Mouse (Mus musculus) left cerebral cortex, postnatal 10 days (tissue): ENCODE results near the gene Cnot4. TPM values are rescaled to one million over a fixed set of nuclear protein-coding genes. Genes with fewer than 3 reads are reported as not detected.
"Not testable (repeated sequence)": the region's sequence is repeated elsewhere in the genome, so short reads cannot be mapped to it uniquely, and the experiment has no call there.

ENCODE experiments used
- DNase-seq, 2 experiments: peaks; one replicate each; pipeline ENCODE4 v3.0.0; 2021 to 2022; ENCODE audit warnings: low spot score in 2 of 2, mixed read lengths in 1 of 2; ENCODE audit errors: extremely low spot score in 1 of 2
- intact Hi-C: fragments of 180-260 bp; cut with DNase I; formaldehyde crosslinking; loops from one replicate; pipeline ENCODE4 v1.15.1; 2025
- total RNA-seq, 2 experiments: library from RNA; stranded (reverse); gene quantifications; 2 replicates each; pipeline ENCODE4 v1.2.3; 2021

Cnot4 gene
- 10 to 100 TPM; 38.4 to 39.2 TPM for total RNA-seq

GRCm38 (mm10) chr6:35133579-35134488 lies at the start of gene Cnot4:
Gene Cnot4 (minus strand): TSS chr6:35133724.
- intact Hi-C loops: loop anchor here (5.0 kb wide), 1 partner anchor 43 kb away; the partner anchor contains the start of gene Nup205
- DNase-seq: peak; percentile 99

- DNase-seq: not testable (repeated sequence)
- intact Hi-C loops: loop anchor here (5.0 kb wide), 1 partner anchor 47 kb away; the partner anchor contains the start of gene Cnot4
Measured at GRCm38 (mm10) chr6:35179299-35179698, 45.8 kb upstream of the Cnot4 start.

- intact Hi-C loops: loop anchor here (5.0 kb wide), 1 partner anchor 45 kb away; the partner anchor contains the start of gene Cnot4
- DNase-seq: peak; percentile 11 to 59
Measured at GRCm38 (mm10) chr6:35177650-35178272, 44.2 kb upstream of the Cnot4 start.

- peak; percentile 70 to 86 for DNase-seq
- intact Hi-C loops: loop anchor here (5.0 kb wide), 1 partner anchor 45 kb away; the partner anchor contains the start of gene Cnot4
Measured at GRCm38 (mm10) chr6:35176979-35177649, 43.6 kb upstream of the Cnot4 start, which contains the start of gene Nup205. Gene Nup205 (plus strand): TSS chr6:35177421.

GRCm38 (mm10) chr6:35173181-35173580 lies 39.7 kb upstream of the Cnot4 start:
- intact Hi-C loops: no loop called here

GRCm38 (mm10) chr6:35172028-35172427 lies 38.5 kb upstream of the Cnot4 start:
- DNase-seq, intact Hi-C loops: not testable (repeated sequence)

More at GRCm38 (mm10) chr6:35173181-35173580, 39.7 kb upstream of the Cnot4 start:
- no peak for DNase-seq

- intact Hi-C loops: no loop called here
- DNase-seq: no peak
Measured at GRCm38 (mm10) chr6:35169250-35169649, 35.7 kb upstream of the Cnot4 start.

- intact Hi-C loops: no loop called here
Measured at GRCm38 (mm10) chr6:35154540-35154939, 21.0 kb upstream of the Cnot4 start.

GRCm38 (mm10) chr6:35147726-35148422 lies 14.3 kb upstream of the Cnot4 start:
- intact Hi-C loops: no loop called here
- DNase-seq: no peak

More at GRCm38 (mm10) chr6:35154540-35154939, 21.0 kb upstream of the Cnot4 start:
- no peak for DNase-seq

- no peak for DNase-seq
- intact Hi-C loops: no loop called here
Measured at GRCm38 (mm10) chr6:35145569-35145968, 12.0 kb upstream of the Cnot4 start.

GRCm38 (mm10) chr6:35140351-35140750 lies 6.8 kb upstream of the Cnot4 start:
- intact Hi-C loops: no loop called here
- DNase-seq: no peak

- DNase-seq: no peak
- intact Hi-C loops: loop anchor here (5.0 kb wide), 1 partner anchor 42 kb away; the partner anchor contains the start of gene Nup205
Measured at GRCm38 (mm10) chr6:35134844-35135243, 1.3 kb upstream of the Cnot4 start.

GRCm38 (mm10) chr6:35133246-35133578 lies 312 bp downstream of the Cnot4 start:
- intact Hi-C loops: loop anchor here (5.0 kb wide), 1 partner anchor 44 kb away; the partner anchor contains the start of gene Nup205

GRCm38 (mm10) chr6:35132806-35133205 lies 718 bp downstream of the Cnot4 start:
- no peak for DNase-seq
- intact Hi-C loops: loop anchor here (5.0 kb wide), 1 partner anchor 44 kb away; the partner anchor contains the start of gene Nup205

More at GRCm38 (mm10) chr6:35133246-35133578, 312 bp downstream of the Cnot4 start:
- no peak for DNase-seq

- intact Hi-C loops: no loop called here
- no peak for DNase-seq
Measured at GRCm38 (mm10) chr6:35122488-35122887, 11.0 kb downstream of the Cnot4 start.

- no peak for DNase-seq
- intact Hi-C loops: no loop called here
Measured at GRCm38 (mm10) chr6:35121925-35122324, 11.6 kb downstream of the Cnot4 start.

GRCm38 (mm10) chr6:35102457-35102856 lies 31.1 kb downstream of the Cnot4 start:
- no peak for DNase-seq
- intact Hi-C loops: no loop called here

- intact Hi-C loops: no loop called here
- DNase-seq: no peak
Measured at GRCm38 (mm10) chr6:35084927-35085326, 48.6 kb downstream of the Cnot4 start.
